Mouse (Mus musculus) forebrain, embryonic 15.5 days (tissue): ENCODE data around the gene Itga1. TPM values are rescaled to one million over a fixed set of nuclear protein-coding genes. Genes with fewer than 3 reads are reported as not detected.
A peak's percentile ranks its signal among the peaks of the same experiment; 100 is the strongest.

Experiments
- ATAC-seq: fragments of 200-750 bp; cut with Nextera tagmentation; replicated peaks from 2 replicates; pipeline ENCODE4 v1.8.0; 2017; ENCODE audit warnings: mild to moderate bottlenecking, moderate TSS enrichment, moderate library complexity
- H3K27ac ChIP-seq: fragments of 300-500 bp; sonication (generic); replicated peaks from 2 replicates; pipeline ENCODE4 v1.5.1; 2015; ENCODE audit warnings: mild to moderate bottlenecking, inconsistent platforms
- H3K27me3 ChIP-seq: fragments of 300-500 bp; sonication (generic); 2 replicates; pipeline ENCODE4 v1.6.1; 2015; ENCODE audit warnings: inconsistent platforms
- H3K36me3 ChIP-seq: fragments of 300-500 bp; sonication (generic); 2 replicates; pipeline ENCODE4 v1.6.1; 2015; ENCODE audit warnings: mild to moderate bottlenecking, inconsistent platforms
- H3K4me1 ChIP-seq: fragments of 300-500 bp; sonication (generic); 2 replicates; pipeline ENCODE4 v1.6.1; 2015; ENCODE audit warnings: inconsistent platforms
- H3K4me2 ChIP-seq: fragments of 300-500 bp; sonication (generic); replicated peaks from 2 replicates; pipeline ENCODE4 v1.6.1; 2015; ENCODE audit warnings: mild to moderate bottlenecking, inconsistent platforms
- H3K4me3 ChIP-seq: fragments of 300-500 bp; sonication (generic); 2 replicates; pipeline ENCODE4 v1.5.1; 2015; ENCODE audit warnings: mild to moderate bottlenecking, inconsistent platforms
- H3K9ac ChIP-seq: fragments of 300-500 bp; sonication (generic); replicated peaks from 2 replicates; pipeline ENCODE4 v1.6.1; 2015; ENCODE audit warnings: mild to moderate bottlenecking, inconsistent platforms
- H3K9me3 ChIP-seq: fragments of 300-500 bp; sonication (generic); 2 replicates; pipeline ENCODE4 v1.6.1; 2016; ENCODE audit warnings: inconsistent platforms
- WGBS: fragments of 180-500 bp; shearing (Covaris S2); methylation state at CpG from one replicate; pipeline ENCODE4 v1.1.7; 2015; ENCODE audit warnings: mixed read lengths; 5-methylcytosine and 5-hydroxymethylcytosine counted together
- polyA plus RNA-seq: library from polyadenylated mRNA; unstranded; fragments of >200 nt; fragmentation: Nextera tagmentation; extraction: Ambion mirVana; gene quantifications from 2 replicates; pipeline ENCODE4 v1.2.1, GENCODE M21; 2015

Gene Itga1
- polyA plus RNA-seq: 5.6 and 6.3 TPM in 2 replicates

DNA sequence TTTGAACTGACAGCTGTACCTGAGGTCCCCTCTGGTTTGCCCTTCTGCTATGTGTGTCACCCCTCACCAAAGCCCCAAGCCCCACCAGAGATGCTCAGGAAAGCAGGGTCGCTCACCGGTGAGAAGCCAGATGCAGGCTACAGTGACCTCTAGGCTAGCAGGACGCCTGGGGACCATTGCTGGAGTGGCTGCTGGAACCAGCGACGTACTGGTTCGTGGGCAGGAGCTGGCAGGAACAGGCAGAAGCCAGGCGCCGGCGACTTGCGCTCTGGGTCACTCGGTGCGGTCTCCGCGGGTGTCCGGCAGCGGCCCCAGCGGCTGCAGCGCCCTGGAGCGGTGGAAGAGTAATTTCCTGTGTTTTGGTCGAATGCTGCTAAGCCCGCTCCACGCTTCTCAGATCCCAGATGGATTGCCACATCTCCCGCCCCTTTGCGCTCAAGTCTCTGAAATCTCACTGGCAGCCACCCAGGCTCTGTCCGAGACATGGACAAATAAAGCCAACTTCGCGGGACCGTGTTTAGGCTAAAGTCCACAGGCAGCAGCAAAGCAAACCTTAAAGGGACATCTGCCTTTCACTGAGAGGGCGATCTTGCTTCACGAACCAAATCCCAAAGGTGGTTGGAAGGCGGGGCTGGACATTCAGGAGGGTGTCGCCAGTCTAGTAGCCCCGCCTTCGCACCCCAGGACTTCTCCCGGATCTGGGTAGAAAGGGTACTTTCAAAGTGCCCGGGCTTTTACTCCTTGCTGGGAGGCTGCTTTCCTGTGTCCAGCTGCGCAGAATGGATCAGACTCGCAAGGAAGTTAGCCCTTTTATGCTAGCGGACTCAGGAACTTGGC, at the start of gene Itga1, which contains the start of gene Gm49395:
Gene Itga1 (minus strand): TSS at position 610 of the 837 bp plus-strand sequence.
Gene Gm49395 (minus strand): TSS at position 567 of the 837 bp plus-strand sequence.
- Histone ChIP-seq H3K4me1 (peaks cover 15% of the 10 kb centered on the region), H3K9ac (peak within 1 kb of the TSS; percentile 25), H3K4me3 (peak within 1 kb of the TSS; percentile 43), H3K27ac (peak within 1 kb of the TSS; percentile 27; the same call in 1 of the 2 replicates), H3K4me2 (peak within 1 kb of the TSS; percentile 71), H3K27me3 (no peaks in the 10 kb centered on the region), H3K36me3 (no peaks in the 10 kb centered on the region), H3K9me3 (no peaks in the 10 kb centered on the region)
- peak; percentile 85 for ATAC-seq
- under 1% methylated on average over 39 of the region's 39 CpGs for WGBS

DNA sequence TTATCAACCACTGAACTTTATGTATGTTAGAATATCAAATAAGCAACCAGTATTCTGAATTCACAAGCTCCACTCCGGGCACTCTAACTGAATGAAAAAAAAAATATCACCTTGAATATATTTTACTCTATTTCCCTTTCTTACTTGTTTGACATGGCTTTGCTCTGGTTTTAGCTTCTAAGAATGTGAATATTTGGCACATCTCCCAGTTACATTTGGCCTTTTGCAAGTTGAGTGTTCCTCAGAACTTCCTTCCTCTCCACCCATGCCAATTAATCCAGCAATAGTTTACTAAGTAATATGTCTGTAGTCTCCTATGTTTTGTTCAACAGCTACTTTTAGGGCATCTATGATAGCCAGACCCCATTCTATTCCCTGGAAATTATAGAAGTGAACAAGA, 48.8 kb upstream of the Itga1 start:
- Histone ChIP-seq H3K27ac (no peak overlapping the region), H3K4me1 (no peaks in the 10 kb centered on the region), H3K36me3 (no peaks in the 10 kb centered on the region), H3K4me2 (no peak overlapping the region), H3K9me3 (no peaks in the 10 kb centered on the region), H3K27me3 (no peaks in the 10 kb centered on the region), H3K9ac (no peak overlapping the region), H3K4me3 (no peak overlapping the region)
- no peak for ATAC-seq
- WGBS: 100% methylated on average over 1 of the region's 1 CpGs

DNA sequence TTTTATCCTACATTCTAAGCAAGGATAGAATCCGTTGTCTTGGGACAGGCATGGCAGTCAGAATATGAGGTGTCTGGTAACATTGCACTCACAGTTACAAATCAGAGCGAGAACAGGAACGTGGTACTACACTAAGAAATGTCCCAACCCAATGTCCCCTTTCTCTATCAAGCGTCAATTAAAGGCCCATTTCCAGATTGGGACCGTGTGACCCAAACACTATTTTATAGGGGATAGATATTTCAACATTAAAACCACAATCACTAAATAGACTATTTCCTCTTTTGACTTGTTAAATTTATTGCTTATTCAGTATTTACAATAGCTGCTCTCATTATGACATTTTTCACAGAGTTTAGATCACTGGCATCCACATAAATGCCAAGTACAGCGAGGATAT, 48.1 kb upstream of the Itga1 start:
- Histone ChIP-seq H3K9me3 (no peaks in the 10 kb centered on the region), H3K4me2 (no peak overlapping the region), H3K4me1 (no peaks in the 10 kb centered on the region), H3K9ac (no peak overlapping the region), H3K27ac (no peak overlapping the region), H3K36me3 (no peaks in the 10 kb centered on the region), H3K27me3 (no peaks in the 10 kb centered on the region), H3K4me3 (no peak overlapping the region)
- WGBS: 93% methylated on average over 6 of the region's 6 CpGs
- ATAC-seq: no peak

DNA sequence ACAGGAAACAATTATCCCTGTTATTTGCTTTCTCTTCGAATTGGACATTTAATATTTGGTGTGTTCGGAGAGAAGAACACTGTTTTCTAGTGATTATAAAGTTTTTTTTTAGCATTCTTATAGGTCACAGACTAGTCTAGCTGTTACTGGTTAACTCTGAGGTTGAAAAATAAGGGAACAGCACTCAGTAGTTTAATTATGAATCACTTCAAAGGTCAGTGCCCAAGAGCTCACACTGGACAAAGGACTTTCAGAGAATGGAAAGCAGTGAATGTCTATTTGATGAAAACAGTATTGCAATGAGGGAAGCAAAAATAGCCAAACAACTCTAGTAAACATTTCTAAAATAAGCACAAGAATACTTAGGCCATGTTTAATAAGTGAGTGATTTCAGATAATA, 41.8 kb upstream of the Itga1 start:
- no peaks in the 10 kb centered on the region for H3K27me3 ChIP-seq
- 88% methylated on average over 2 of the region's 2 CpGs for WGBS
- ATAC-seq: no peak

DNA sequence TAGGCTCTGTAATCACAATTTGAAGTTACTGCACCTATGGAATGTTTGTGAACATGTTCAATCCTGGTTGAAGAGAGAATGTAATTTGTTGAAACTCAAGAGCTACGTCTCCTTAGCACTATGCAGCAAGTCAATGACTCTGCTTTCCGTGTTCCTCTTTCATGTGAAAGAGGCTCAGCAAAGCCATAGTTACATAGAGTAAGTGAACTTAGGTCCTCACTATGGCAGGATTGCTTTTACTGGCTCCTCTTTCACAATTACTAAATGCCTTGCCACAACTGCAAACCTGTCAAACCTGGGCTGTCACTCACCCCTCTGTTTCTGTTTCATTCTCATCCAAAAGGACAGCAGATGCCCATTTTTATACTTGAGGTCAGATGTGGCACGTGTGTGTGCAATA, 40.3 kb upstream of the Itga1 start:
- Histone ChIP-seq H3K9me3 (no peaks in the 10 kb centered on the region), H3K9ac (no peak overlapping the region), H3K27me3 (no peaks in the 10 kb centered on the region), H3K4me2 (no peak overlapping the region), H3K4me3 (no peak overlapping the region), H3K4me1 (no peaks in the 10 kb centered on the region), H3K27ac (no peak overlapping the region), H3K36me3 (no peaks in the 10 kb centered on the region)
- WGBS: 91% methylated on average over 3 of the region's 3 CpGs
- ATAC-seq: no peak

More for the DNA sequence above, 41.8 kb upstream of the Itga1 start:
- H3K4me2 ChIP-seq: no peak overlapping the region
- H3K9me3 ChIP-seq: no peaks in the 10 kb centered on the region
- H3K27ac ChIP-seq: no peak overlapping the region
- no peak overlapping the region for H3K4me3 ChIP-seq
- no peaks in the 10 kb centered on the region for H3K36me3 ChIP-seq
- no peak overlapping the region for H3K9ac ChIP-seq
- H3K4me1 ChIP-seq: no peaks in the 10 kb centered on the region

DNA sequence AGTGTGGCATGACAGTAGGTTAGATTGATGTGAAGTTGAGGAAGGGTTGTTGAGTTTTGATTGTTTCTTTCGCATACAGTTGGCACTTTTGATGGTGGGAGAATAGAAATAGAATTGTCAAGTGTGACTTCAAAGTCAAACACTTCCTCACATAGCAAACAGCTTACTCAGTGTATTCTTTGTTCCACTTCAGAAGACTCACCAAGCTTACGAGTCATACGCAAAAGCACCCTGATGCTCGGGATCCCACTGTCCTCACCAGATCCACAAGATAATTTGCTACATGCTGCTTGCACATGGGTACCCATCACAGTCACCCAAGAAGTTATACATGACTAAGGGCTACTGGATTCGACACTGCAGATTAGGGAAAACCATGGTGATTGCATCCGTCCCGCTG, 36.7 kb upstream of the Itga1 start:
- Histone ChIP-seq H3K4me2 (no peak overlapping the region), H3K4me3 (no peak overlapping the region), H3K27ac (no peak overlapping the region), H3K9ac (no peak overlapping the region), H3K36me3 (no peaks in the 10 kb centered on the region), H3K27me3 (no peaks in the 10 kb centered on the region), H3K4me1 (no peaks in the 10 kb centered on the region), H3K9me3 (no peaks in the 10 kb centered on the region)
- WGBS: 95% methylated on average over 7 of the region's 7 CpGs
- ATAC-seq: no peak

DNA sequence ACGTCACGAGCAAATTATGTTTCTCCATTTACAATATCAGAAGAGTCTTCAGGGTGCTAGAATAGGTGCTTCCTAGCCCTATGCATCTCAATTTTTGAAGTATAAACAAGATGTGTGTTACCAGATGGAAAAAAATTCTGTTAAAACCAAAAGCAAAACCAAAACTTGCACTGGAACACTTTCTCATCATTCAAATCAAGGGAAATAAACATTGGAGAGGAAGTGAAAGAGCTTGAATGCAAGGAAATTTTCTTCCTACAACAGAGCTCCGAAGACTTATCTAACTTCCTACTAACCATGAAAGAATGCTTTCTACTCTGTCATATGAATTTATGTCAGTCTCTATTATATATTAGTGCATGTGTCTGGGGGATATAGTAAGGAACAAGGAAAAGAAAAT, 35.0 kb upstream of the Itga1 start:
- Histone ChIP-seq H3K4me2 (no peak overlapping the region), H3K9me3 (no peaks in the 10 kb centered on the region), H3K4me3 (no peak overlapping the region), H3K27me3 (no peaks in the 10 kb centered on the region), H3K27ac (no peak overlapping the region), H3K4me1 (no peaks in the 10 kb centered on the region), H3K9ac (no peak overlapping the region), H3K36me3 (no peaks in the 10 kb centered on the region)
- ATAC-seq: no peak
- WGBS: 93% methylated on average over 3 of the region's 3 CpGs

DNA sequence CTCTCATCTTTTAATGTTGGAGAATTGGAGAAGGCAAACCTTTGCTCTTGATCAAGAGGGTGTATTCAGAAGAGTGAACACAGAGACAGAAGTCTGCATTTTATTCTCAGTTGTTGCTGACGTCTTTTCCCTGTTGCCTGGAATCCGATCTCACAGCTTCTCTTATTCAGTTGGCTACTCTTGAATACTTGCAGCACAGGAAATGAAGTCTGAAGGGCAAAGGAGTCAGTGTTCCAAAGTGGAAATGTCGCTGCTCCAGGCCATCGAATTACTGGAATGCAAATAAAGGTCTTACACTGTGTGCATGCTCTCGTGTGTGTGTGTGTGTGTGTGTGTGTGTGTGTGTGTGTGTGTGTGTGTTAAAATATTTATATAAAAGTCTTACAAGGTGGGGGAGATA, 30.7 kb upstream of the Itga1 start:
- Histone ChIP-seq H3K36me3 (no peaks in the 10 kb centered on the region), H3K4me1 (no peaks in the 10 kb centered on the region), H3K4me2 (no peak overlapping the region), H3K27me3 (no peaks in the 10 kb centered on the region), H3K27ac (no peak overlapping the region), H3K9me3 (no peaks in the 10 kb centered on the region), H3K9ac (no peak overlapping the region), H3K4me3 (no peak overlapping the region)
- WGBS: 41% methylated on average over 5 of the region's 5 CpGs
- ATAC-seq: no peak

DNA sequence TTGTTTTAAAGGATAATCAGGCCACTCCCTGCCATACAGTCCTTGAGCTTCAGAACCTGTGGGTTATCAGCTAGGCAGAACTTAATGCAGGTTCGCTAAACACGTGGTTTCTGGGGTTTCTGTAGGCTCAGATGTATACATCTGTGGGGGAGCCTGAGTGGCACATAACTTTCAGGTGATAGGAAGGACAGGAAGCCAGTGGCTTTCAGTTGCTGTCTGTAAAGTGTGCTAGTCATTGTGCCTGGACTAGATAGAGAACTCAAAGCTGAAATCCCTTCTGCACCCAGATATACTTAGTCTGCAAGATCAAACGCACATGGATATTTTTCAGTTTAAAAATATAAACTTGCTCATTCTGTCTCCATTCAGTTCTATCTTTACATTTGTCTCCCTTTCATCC, 29.6 kb upstream of the Itga1 start:
- Histone ChIP-seq H3K27me3 (no peaks in the 10 kb centered on the region), H3K4me1 (no peaks in the 10 kb centered on the region), H3K9ac (no peak overlapping the region), H3K4me3 (no peak overlapping the region), H3K9me3 (no peaks in the 10 kb centered on the region), H3K36me3 (no peaks in the 10 kb centered on the region), H3K4me2 (no peak overlapping the region), H3K27ac (no peak overlapping the region)
- no peak for ATAC-seq
- WGBS: 80% methylated on average over 3 of the region's 3 CpGs

DNA sequence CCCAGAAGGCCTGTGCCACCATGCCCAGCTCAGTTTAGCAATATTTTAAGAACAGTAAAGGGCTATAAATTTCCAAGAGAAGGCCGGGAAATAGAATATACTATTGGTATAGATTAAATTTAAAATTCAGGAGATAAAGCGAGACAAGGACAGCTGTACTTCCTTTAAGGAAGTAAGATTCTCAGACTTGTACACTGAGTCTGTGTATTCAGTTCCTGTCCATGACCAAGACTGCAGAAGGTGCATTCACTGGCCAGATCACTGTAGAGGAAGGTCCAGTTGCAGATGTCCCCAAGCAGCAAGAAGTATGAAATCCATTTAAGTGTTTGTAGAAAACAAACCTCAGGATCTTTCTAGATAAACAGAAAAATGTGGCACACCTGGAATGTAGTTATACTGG, 28.3 kb upstream of the Itga1 start:
- Histone ChIP-seq H3K9ac (no peak overlapping the region), H3K27me3 (no peaks in the 10 kb centered on the region), H3K27ac (no peak overlapping the region), H3K4me3 (no peak overlapping the region), H3K4me2 (no peak overlapping the region), H3K36me3 (no peaks in the 10 kb centered on the region), H3K4me1 (no peaks in the 10 kb centered on the region), H3K9me3 (no peaks in the 10 kb centered on the region)
- 93% methylated on average over 2 of the region's 2 CpGs for WGBS
- no peak for ATAC-seq

DNA sequence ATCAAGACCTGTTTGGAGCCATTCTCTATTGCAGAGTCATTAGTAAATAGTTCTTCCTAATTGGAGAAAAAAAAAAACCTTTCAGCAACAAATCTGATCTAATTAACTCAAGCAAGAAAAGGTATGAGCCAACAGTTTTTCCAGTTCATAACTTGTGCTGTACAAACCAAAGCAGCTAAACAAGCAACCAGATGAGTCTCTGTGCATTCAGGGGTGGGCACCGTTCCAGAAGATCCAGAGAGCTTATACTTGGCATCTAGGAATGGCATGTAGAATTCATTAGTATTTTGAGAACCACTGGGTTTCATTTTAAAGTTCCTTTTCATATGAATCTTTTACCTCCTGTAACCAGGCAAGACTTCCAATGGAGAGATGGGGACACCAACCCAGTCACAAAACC, 26.1 kb upstream of the Itga1 start:
- 63% methylated on average over 1 of the region's 1 CpGs for WGBS
- Histone ChIP-seq H3K4me1 (no peaks in the 10 kb centered on the region), H3K9me3 (no peaks in the 10 kb centered on the region), H3K36me3 (no peaks in the 10 kb centered on the region), H3K4me2 (no peak overlapping the region), H3K27ac (no peak overlapping the region), H3K9ac (no peak overlapping the region), H3K27me3 (no peaks in the 10 kb centered on the region), H3K4me3 (no peak overlapping the region)
- ATAC-seq: no peak

DNA sequence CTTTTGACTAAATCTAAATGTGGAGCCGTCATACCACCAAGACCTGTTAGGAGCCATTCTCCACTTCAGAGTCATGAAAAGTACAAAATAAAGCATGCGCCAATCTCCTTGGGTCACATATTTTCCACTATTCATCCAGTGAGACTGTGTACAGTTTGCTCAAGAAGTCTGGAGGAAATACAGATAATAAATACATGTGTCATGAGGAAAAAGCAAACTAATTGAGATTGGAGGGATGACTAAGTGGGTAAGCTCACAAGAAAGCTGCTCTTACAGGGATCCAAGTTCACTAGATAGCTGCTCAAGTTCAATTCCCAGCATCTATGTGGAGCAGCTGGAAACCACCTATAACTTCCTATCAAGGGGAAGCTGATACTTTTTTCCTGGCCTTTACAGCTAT, 24.8 kb upstream of the Itga1 start:
- Histone ChIP-seq H3K36me3 (no peaks in the 10 kb centered on the region), H3K27ac (no peak overlapping the region), H3K9ac (no peak overlapping the region), H3K27me3 (no peaks in the 10 kb centered on the region), H3K4me3 (no peak overlapping the region), H3K4me2 (no peak overlapping the region), H3K9me3 (no peaks in the 10 kb centered on the region), H3K4me1 (no peaks in the 10 kb centered on the region)
- ATAC-seq: no peak
- 89% methylated on average over 2 of the region's 2 CpGs for WGBS

DNA sequence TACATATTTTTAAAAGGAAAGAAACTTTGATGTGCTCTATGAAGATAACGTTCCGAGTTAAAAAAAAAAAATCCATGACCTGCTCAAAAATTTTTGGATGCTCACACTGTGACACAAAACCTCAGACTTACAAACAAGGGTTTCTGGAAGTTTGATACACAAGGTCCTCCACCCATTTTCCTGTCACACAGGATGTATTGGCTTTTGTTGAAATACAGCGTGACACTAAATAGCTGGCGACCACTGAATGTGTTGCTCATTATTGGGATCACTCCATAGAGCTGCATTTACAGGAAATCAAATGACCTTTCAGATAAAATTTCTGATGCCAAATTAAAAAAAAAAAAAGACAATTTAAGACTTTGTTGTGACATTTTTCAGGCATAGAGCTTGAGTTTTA, 23.4 kb upstream of the Itga1 start:
- H3K9me3 ChIP-seq: no peaks in the 10 kb centered on the region
- no peak for ATAC-seq
- no peaks in the 10 kb centered on the region for H3K27me3 ChIP-seq
- H3K27ac ChIP-seq: no peak overlapping the region
- no peaks in the 10 kb centered on the region for H3K36me3 ChIP-seq
- WGBS: 83% methylated on average over 4 of the region's 4 CpGs
- no peaks in the 10 kb centered on the region for H3K4me1 ChIP-seq
- H3K9ac ChIP-seq: no peak overlapping the region
- no peak overlapping the region for H3K4me3 ChIP-seq
- no peak overlapping the region for H3K4me2 ChIP-seq
